Mouse (Mus musculus): ENCODE measurements around the gene Abcb1b. TPM values are rescaled to one million over a fixed set of nuclear protein-coding genes. Genes with fewer than 3 reads are reported as not detected.
"Not testable (repeated sequence)": the region's sequence is repeated elsewhere in the genome, so short reads cannot be mapped to it uniquely, and the experiment has no call there.

Abcb1b gene
- 1 to 10 TPM; 5.7 to 5.9 TPM for total RNA-seq (2021)
- long read RNA-seq, experiment 1, full-length matches to known transcripts, result 6 of 7 reads
- long read RNA-seq, experiment 1, partial matches to known transcripts, result 1 of 7 reads
- long read RNA-seq, experiment 1, other reads (novel, unspliced or antisense), result 0 of 7 reads
- long read RNA-seq, experiment 2, full-length matches to known transcripts, result 14 of 21 reads
- long read RNA-seq, experiment 2, partial matches to known transcripts, result 3 of 21 reads
- long read RNA-seq, experiment 2, other reads (novel, unspliced or antisense), result 4 of 21 reads

- DNase-seq (ENCODE audit: low spot score), result peak; percentile 74
Measured at GRCm38 (mm10) chr5:8797987-8798751, at the start of gene Abcb1b. Gene Abcb1b, plus strand, starts transcription at chr5:8798147.

- DNase-seq (ENCODE audit: low spot score), result no peak
Measured at GRCm38 (mm10) chr5:8772866-8773265, 25.1 kb upstream of the Abcb1b start.

GRCm38 (mm10) chr5:8778311-8778710, 19.6 kb upstream of the Abcb1b start:
- no peak for DNase-seq (ENCODE audit: low spot score)

- no peak for DNase-seq (ENCODE audit: low spot score)
Measured at GRCm38 (mm10) chr5:8778751-8779150, 19.2 kb upstream of the Abcb1b start.

- DNase-seq (ENCODE audit: low spot score), result no peak
Measured at GRCm38 (mm10) chr5:8792281-8792680, 5.7 kb upstream of the Abcb1b start.

- no peak for DNase-seq (ENCODE audit: low spot score)
Measured at GRCm38 (mm10) chr5:8798752-8799115, 787 bp downstream of the Abcb1b start.

GRCm38 (mm10) chr5:8805742-8806141, 7.8 kb downstream of the Abcb1b start:
- no peak for DNase-seq (ENCODE audit: low spot score)

- DNase-seq (ENCODE audit: low spot score), result no peak
Measured at GRCm38 (mm10) chr5:8807137-8808004, 9.4 kb downstream of the Abcb1b start.

GRCm38 (mm10) chr5:8813872-8814271, 15.9 kb downstream of the Abcb1b start:
- no peak for DNase-seq (ENCODE audit: low spot score)

GRCm38 (mm10) chr5:8819635-8820591, 22.0 kb downstream of the Abcb1b start:
- no peak for DNase-seq (ENCODE audit: low spot score)

- not testable (repeated sequence) for DNase-seq (ENCODE audit: low spot score)
Measured at GRCm38 (mm10) chr5:8820592-8821104, 22.7 kb downstream of the Abcb1b start.

- DNase-seq (ENCODE audit: low spot score), result no peak
Measured at GRCm38 (mm10) chr5:8838661-8839438, 40.9 kb downstream of the Abcb1b start.

- no peak for DNase-seq (ENCODE audit: low spot score)
Measured at GRCm38 (mm10) chr5:8839651-8840050, 41.7 kb downstream of the Abcb1b start.

- DNase-seq (ENCODE audit: low spot score), result peak; percentile 17
Measured at GRCm38 (mm10) chr5:8840887-8841286, 42.9 kb downstream of the Abcb1b start.

- no peak for DNase-seq (ENCODE audit: low spot score)
Measured at GRCm38 (mm10) chr5:8842815-8843214, 44.9 kb downstream of the Abcb1b start.

GRCm38 (mm10) chr5:8848607-8849575, 50.9 kb downstream of the Abcb1b start:
- DNase-seq (ENCODE audit: low spot score), result not testable (repeated sequence)

- no peak for DNase-seq (ENCODE audit: low spot score)
Measured at GRCm38 (mm10) chr5:8850851-8851250, 52.9 kb downstream of the Abcb1b start.

GRCm38 (mm10) chr5:8857201-8857600, 59.3 kb downstream of the Abcb1b start:
- no peak for DNase-seq (ENCODE audit: low spot score)

GRCm38 (mm10) chr5:8861811-8862210, 63.9 kb downstream of the Abcb1b start:
- DNase-seq (ENCODE audit: low spot score), result no peak
